In the genomic region with DNA sequence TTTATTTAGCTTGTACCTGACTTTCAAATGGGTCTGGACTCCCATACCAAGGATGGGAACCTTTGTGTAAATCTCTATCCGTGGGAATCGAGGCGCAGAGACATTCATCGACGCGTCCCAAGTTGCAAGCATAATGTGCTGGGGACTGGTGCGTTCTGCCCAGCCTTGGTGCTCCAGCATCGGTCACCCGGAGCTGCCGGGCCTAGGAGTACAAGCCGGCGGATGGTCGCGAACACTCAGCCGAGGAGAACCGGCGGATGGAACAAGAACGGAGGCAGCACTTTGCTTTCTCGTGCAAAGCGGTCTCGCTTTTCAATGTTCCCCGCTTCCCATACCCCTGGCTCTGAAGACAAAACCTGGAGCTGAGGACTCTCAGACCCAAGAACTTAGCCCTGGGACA, we compare ENCODE assay signal across 11 mouse cellular contexts. TPM values are rescaled to one million over a fixed set of nuclear protein-coding genes. Genes with fewer than 3 reads are reported as not detected.
DNase-seq lines count a peak whose midpoint lies in the region; ATAC-seq lines count a peak whose summit lies in the region.
"Had no signal": no experiment of that assay in that cellular context is flagged by ENCODE, and none has a peak within 500 bp of the region (broad histone marks: within the 10 kb centered on the region; RNA-seq: fewer than 3 reads in every experiment).

No protein-coding gene starts in this region.

- peak overlapping the region; percentile 22; the same call in 1 of the 2 replicates for H3K4me3 ChIP-seq in kidney, embryonic 15.5 days (replicated peaks)
- peak overlapping the region; percentile 39 for H3K4me3 ChIP-seq in embryonic facial prominence, embryonic 15.5 days (replicated peaks)
- H3K4me3 ChIP-seq in intestine, embryonic 15.5 days (replicated peaks): peak overlapping the region; percentile 23; the same call in 1 of the 2 replicates
- peak overlapping the region; percentile 37 for H3K4me3 ChIP-seq in neural tube, embryonic 12.5 days

- no peaks in the 10 kb centered on the region for H3K9me3 ChIP-seq in kidney, embryonic 15.5 days (replicated peaks)
- no peaks in the 10 kb centered on the region for H3K9me3 ChIP-seq in embryonic facial prominence, embryonic 15.5 days (replicated peaks)
- H3K9me3 ChIP-seq in intestine, embryonic 15.5 days: no peaks in the 10 kb centered on the region
- H3K9me3 ChIP-seq in neural tube, embryonic 12.5 days: no peaks in the 10 kb centered on the region

- no peak for ATAC-seq in kidney, embryonic 15.5 days (replicated peaks; ENCODE audit: low FRiP score)
- no peak for ATAC-seq in embryonic facial prominence, embryonic 15.5 days (ENCODE audit: insufficient number of reproducible peaks, low FRiP score, low TSS enrichment, low read depth)
- no peak for ATAC-seq in intestine, embryonic 15.5 days
- ATAC-seq in neural tube, embryonic 12.5 days (ENCODE audit: low FRiP score, low read depth): no peak

- H3K9ac ChIP-seq in kidney, embryonic 15.5 days: no peak overlapping the region
- peak overlapping the region; percentile 6; the same call in 1 of the 2 replicates for H3K9ac ChIP-seq in embryonic facial prominence, embryonic 15.5 days
- no peak overlapping the region for H3K9ac ChIP-seq in intestine, embryonic 15.5 days
- H3K9ac ChIP-seq in neural tube, embryonic 12.5 days: peak overlapping the region; percentile 63

- H3K36me3 ChIP-seq in kidney, embryonic 15.5 days: no peaks in the 10 kb centered on the region
- H3K36me3 ChIP-seq in embryonic facial prominence, embryonic 15.5 days: no peaks in the 10 kb centered on the region
- no peaks in the 10 kb centered on the region for H3K36me3 ChIP-seq in intestine, embryonic 15.5 days
- no peaks in the 10 kb centered on the region for H3K36me3 ChIP-seq in neural tube, embryonic 12.5 days
- H3K36me3 ChIP-seq: G1E had no signal

- 2% methylated on average over 22 of the region's 22 CpGs for WGBS in kidney, embryonic 15.5 days
- WGBS in embryonic facial prominence, embryonic 15.5 days: 3% methylated on average over 22 of the region's 22 CpGs
- 0% methylated on average over 22 of the region's 22 CpGs for WGBS in intestine, embryonic 15.5 days
- 1% methylated on average over 22 of the region's 22 CpGs for WGBS in neural tube, embryonic 12.5 days

- H3K27ac ChIP-seq in kidney, embryonic 15.5 days: no peak overlapping the region
- H3K27ac ChIP-seq in embryonic facial prominence, embryonic 15.5 days (replicated peaks): 0 out of 2 replicates have a peak overlapping the region, but pooled peaks have one; percentile 25
- no peak overlapping the region for H3K27ac ChIP-seq in intestine, embryonic 15.5 days
- H3K27ac ChIP-seq in neural tube, embryonic 12.5 days: peak overlapping the region; percentile 53; the same call in 1 of the 2 replicates

- H3K4me1 ChIP-seq in kidney, embryonic 15.5 days: peaks cover 27% of the 10 kb centered on the region
- peaks cover 37% of the 10 kb centered on the region for H3K4me1 ChIP-seq in embryonic facial prominence, embryonic 15.5 days
- peaks cover 8% of the 10 kb centered on the region; the same call in 1 of the 2 replicates for H3K4me1 ChIP-seq in intestine, embryonic 15.5 days (replicated peaks)
- H3K4me1 ChIP-seq in neural tube, embryonic 12.5 days: peaks cover 81% of the 10 kb centered on the region

- H3K4me2 ChIP-seq in kidney, embryonic 15.5 days: peak overlapping the region; percentile 49
- peak overlapping the region; percentile 55 for H3K4me2 ChIP-seq in embryonic facial prominence, embryonic 15.5 days (replicated peaks)
- peak overlapping the region; percentile 46 for H3K4me2 ChIP-seq in intestine, embryonic 15.5 days (replicated peaks)
- peak overlapping the region; percentile 67 for H3K4me2 ChIP-seq in neural tube, embryonic 12.5 days (replicated peaks)

- peaks cover 100% of the 10 kb centered on the region for H3K27me3 ChIP-seq in kidney, embryonic 15.5 days
- peaks cover 94% of the 10 kb centered on the region for H3K27me3 ChIP-seq in embryonic facial prominence, embryonic 15.5 days
- peaks cover 93% of the 10 kb centered on the region for H3K27me3 ChIP-seq in intestine, embryonic 15.5 days (replicated peaks)
- peaks cover 89% of the 10 kb centered on the region for H3K27me3 ChIP-seq in neural tube, embryonic 12.5 days (replicated peaks)

- DNase-seq in kidney, postnatal 25 days: no peak
- DNase-seq in layer of hippocampus, postnatal 36 days: no peak
- DNase-seq in adrenal gland, adult 18-20 months (ENCODE audit: low spot score in 2 of 2): no peak
- no peak for DNase-seq in ovary, postnatal 10 days (ENCODE audit: low spot score)
- DNase-seq: kidney, adult 8-10 months; lung, adult 2 months had no signal

RNA-seq across cellular contexts. Expression of a gene that starts 12.3 kb away (rescaled TPM):
- 0.05 and 0.10 TPM in 2 replicates for polyA plus RNA-seq in kidney, embryonic 15.5 days (2015; fragmentation: Nextera tagmentation; extraction: Ambion mirVana)
- polyA plus RNA-seq in embryonic facial prominence, embryonic 15.5 days (2015; fragmentation: Nextera tagmentation; extraction: Ambion mirVana): 1.7 and 2.6 TPM in 2 replicates
- polyA plus RNA-seq in intestine, embryonic 15.5 days (2015; fragmentation: Nextera tagmentation; extraction: Ambion mirVana): not detected in 2 replicates
- polyA plus RNA-seq in neural tube, embryonic 12.5 days (2016; fragmentation: Nextera tagmentation; extraction: Ambion mirVana): 2.3 and 2.7 TPM in 2 replicates
- under 1 TPM in 1 of 2 experiments, not detected in 1; 0.05 TPM for total RNA-seq in layer of hippocampus, postnatal 36 days (2021)
- total RNA-seq in adrenal gland, adult 18-20 months (2021): not detected
- polyA plus RNA-seq: G1E had no signal

Comparison
In these comparisons a context has a peak if more than half of its experiments do, and no peak if none do; other contexts are left out.
1. H3K27ac ChIP-seq: peak in embryonic facial prominence, embryonic 15.5 days (single experiment) and neural tube, embryonic 12.5 days (single experiment); none in kidney, embryonic 15.5 days (single experiment) and intestine, embryonic 15.5 days (single experiment).
2. H3K9ac ChIP-seq: peak in embryonic facial prominence, embryonic 15.5 days (single experiment) and neural tube, embryonic 12.5 days (single experiment); none in kidney, embryonic 15.5 days (single experiment) and intestine, embryonic 15.5 days (single experiment).
3. Peak in every context shown above with its lines, with median percentiles within 50 percentile points of each other: H3K4me2 ChIP-seq and H3K4me3 ChIP-seq.